In genomic region chr11:90062657-90063056, GRCm38 (mm10) we compare ENCODE assay signal across 26 mouse cellular contexts. TPM values are rescaled to one million over a fixed set of nuclear protein-coding genes. Genes with fewer than 3 reads are reported as not detected.
"Had no signal": no experiment of that assay in that cellular context is flagged by ENCODE, and none has a peak within 500 bp of the region (broad histone marks: within the 10 kb centered on the region; RNA-seq: fewer than 3 reads in every experiment).

No protein-coding gene starts in this region.

- H3K4me3 ChIP-seq: gastrocnemius, adult 2 months; heart, embryonic 10.5 days; heart, embryonic 12.5 days; hindbrain, embryonic 10.5 days; hindbrain, embryonic 12.5 days; intestine, embryonic 15.5 days; layer of hippocampus, adult 2 months; limb, embryonic 13.5 days; limb, embryonic 15.5 days; liver, embryonic 12.5 days had no signal

- ATAC-seq: forebrain, embryonic 16.5 days; hindbrain, embryonic 16.5 days; inflammation-experienced regulatory T-cells, adult 6 months; intestine, embryonic 15.5 days; intestine, postnatal 0 days; liver, embryonic 12.5 days had no signal

- DNase-seq: gastrocnemius, adult 2 months; gastrocnemius, postnatal 10 days; gastrocnemius, postnatal 25 days; heart, postnatal 10 days; heart, postnatal 4 days; kidney, adult 18-20 months; kidney, adult 8-10 months; kidney, postnatal 14 days; kidney, postnatal 36 days; left cerebral cortex, postnatal 4 days had no signal

- H3K4me1 ChIP-seq: heart, embryonic 10.5 days; intestine, embryonic 15.5 days; limb, embryonic 15.5 days; liver, embryonic 12.5 days had no signal

- H3K9me3 ChIP-seq: hindbrain, embryonic 12.5 days; intestine, embryonic 15.5 days; limb, embryonic 15.5 days; liver, embryonic 12.5 days had no signal

- H3K4me2 ChIP-seq: heart, embryonic 12.5 days; hindbrain, embryonic 12.5 days; hindbrain, embryonic 14.5 days; intestine, embryonic 15.5 days; limb, embryonic 13.5 days; limb, embryonic 15.5 days; liver, embryonic 12.5 days had no signal

- H3K27me3 ChIP-seq: heart, embryonic 12.5 days; hindbrain, embryonic 12.5 days; intestine, embryonic 15.5 days; limb, embryonic 13.5 days; limb, embryonic 15.5 days; liver, embryonic 12.5 days had no signal

- H3K27ac ChIP-seq: gastrocnemius, adult 2 months; heart, embryonic 10.5 days; hindbrain, embryonic 10.5 days; hindbrain, embryonic 12.5 days; hindbrain, embryonic 14.5 days; intestine, embryonic 15.5 days; layer of hippocampus, adult 2 months; limb, embryonic 13.5 days; limb, embryonic 15.5 days; liver, embryonic 12.5 days; liver, embryonic 14.5 days had no signal

- H3K9ac ChIP-seq: heart, embryonic 12.5 days; hindbrain, embryonic 12.5 days; hindbrain, embryonic 14.5 days; intestine, embryonic 15.5 days; limb, embryonic 13.5 days; limb, embryonic 15.5 days; liver, embryonic 12.5 days; liver, embryonic 14.5 days had no signal

- H3K36me3 ChIP-seq: heart, embryonic 10.5 days; heart, embryonic 12.5 days; hindbrain, embryonic 10.5 days; hindbrain, embryonic 12.5 days; intestine, embryonic 15.5 days; limb, embryonic 13.5 days; limb, embryonic 15.5 days; liver, embryonic 12.5 days had no signal

RNA-seq across cellular contexts. Expression of gene Tmem100, which starts 32.5 kb away (rescaled TPM):
- polyA plus RNA-seq: inflammation-experienced regulatory T-cells, adult 6 months; liver, adult 2 months had no signal
